Mouse (Mus musculus): ENCODE data around the gene Ednrb. TPM values are rescaled to one million over a fixed set of nuclear protein-coding genes. Genes with fewer than 3 reads are reported as not detected.

Gene Ednrb
- polyA plus RNA-seq, 1 experiment: not detected

- no peak overlapping the region; the same call in 1 of the 2 replicates for H3K27ac ChIP-seq (ENCODE audit: insufficient read depth, low read depth, low read length)
- WGBS: 45% methylated on average over 6 of the region's 6 CpGs
- H3K4me3 ChIP-seq (ENCODE audit: insufficient read depth, low read depth, low read length): no peak overlapping the region
- TF ChIP-seq CTCF (IDR thresholded peaks at IDR 0.05; ENCODE audit: insufficient read depth, low read depth, low read length) (no peak), POLR2A (IDR thresholded peaks at IDR 0.05; ENCODE audit: insufficient read depth, low read depth, low read length) (no peak)
- H3K4me1 ChIP-seq (ENCODE audit: control insufficient read depth, insufficient read depth, low read length): 0 out of 2 replicates have a peak, but pooled peaks cover 5% of the 10 kb centered on the region
These were observed 64.9 kb downstream of the Ednrb start for GRCm38 (mm10) chr14:103779276-103779675.

GRCm38 (mm10) chr14:103778533-103779151, 65.6 kb downstream of the Ednrb start:
- H3K4me1 ChIP-seq (ENCODE audit: control insufficient read depth, insufficient read depth, low read length): 0 out of 2 replicates have a peak, but pooled peaks cover 5% of the 10 kb centered on the region
- no peak overlapping the region for H3K4me3 ChIP-seq (ENCODE audit: insufficient read depth, low read depth, low read length)
- WGBS: 16% methylated on average over 13 of the region's 13 CpGs
- H3K27ac ChIP-seq (ENCODE audit: insufficient read depth, low read depth, low read length): no peak overlapping the region; the same call in 1 of the 2 replicates
- TF ChIP-seq POLR2A (IDR thresholded peaks at IDR 0.05; ENCODE audit: insufficient read depth, low read depth, low read length) (no peak), CTCF (IDR thresholded peaks at IDR 0.05; ENCODE audit: insufficient read depth, low read depth, low read length) (no peak)

GRCm38 (mm10) chr14:103778009-103778431, 66.2 kb downstream of the Ednrb start:
- TF ChIP-seq POLR2A (IDR thresholded peaks at IDR 0.05; ENCODE audit: insufficient read depth, low read depth, low read length) (no peak), CTCF (IDR thresholded peaks at IDR 0.05; ENCODE audit: insufficient read depth, low read depth, low read length) (no peak)
- WGBS: 15% methylated on average over 12 of the region's 12 CpGs
- Histone ChIP-seq H3K4me1 (ENCODE audit: control insufficient read depth, insufficient read depth, low read length) (0 out of 2 replicates have a peak, but pooled peaks cover 5% of the 10 kb centered on the region), H3K4me3 (ENCODE audit: insufficient read depth, low read depth, low read length) (no peak overlapping the region), H3K27ac (ENCODE audit: insufficient read depth, low read depth, low read length) (no peak overlapping the region)

- Histone ChIP-seq H3K4me1 (ENCODE audit: control insufficient read depth, insufficient read depth, low read length) (0 out of 2 replicates have a peak, but pooled peaks cover 5% of the 10 kb centered on the region), H3K4me3 (ENCODE audit: insufficient read depth, low read depth, low read length) (no peak overlapping the region), H3K27ac (ENCODE audit: insufficient read depth, low read depth, low read length) (no peak overlapping the region; the same call in 1 of the 2 replicates)
- WGBS: 76% methylated on average over 4 of the region's 4 CpGs
- TF ChIP-seq CTCF (IDR thresholded peaks at IDR 0.05; ENCODE audit: insufficient read depth, low read depth, low read length): no peak
- TF ChIP-seq POLR2A (IDR thresholded peaks at IDR 0.05; ENCODE audit: insufficient read depth, low read depth, low read length): no peak
These were observed 66.8 kb downstream of the Ednrb start for GRCm38 (mm10) chr14:103777386-103777785.

- H3K4me1 ChIP-seq (ENCODE audit: control insufficient read depth, insufficient read depth, low read length): no peaks in the 10 kb centered on the region
- H3K4me3 ChIP-seq (ENCODE audit: insufficient read depth, low read depth, low read length): no peak overlapping the region
- no peak for TF ChIP-seq POLR2A (IDR thresholded peaks at IDR 0.05; ENCODE audit: insufficient read depth, low read depth, low read length)
- no peak for TF ChIP-seq CTCF (IDR thresholded peaks at IDR 0.05; ENCODE audit: insufficient read depth, low read depth, low read length)
- H3K27ac ChIP-seq (ENCODE audit: insufficient read depth, low read depth, low read length): no peak overlapping the region
- 43% methylated on average over 9 of the region's 9 CpGs for WGBS
These were observed 74.6 kb downstream of the Ednrb start for GRCm38 (mm10) chr14:103769319-103770245.

- Histone ChIP-seq H3K4me1 (ENCODE audit: control insufficient read depth, insufficient read depth, low read length) (no peaks in the 10 kb centered on the region), H3K4me3 (ENCODE audit: insufficient read depth, low read depth, low read length) (no peak overlapping the region), H3K27ac (ENCODE audit: insufficient read depth, low read depth, low read length) (no peak overlapping the region)
- WGBS: 47% methylated on average over 6 of the region's 6 CpGs
- TF ChIP-seq CTCF (IDR thresholded peaks at IDR 0.05; ENCODE audit: insufficient read depth, low read depth, low read length): no peak
- no peak for TF ChIP-seq POLR2A (IDR thresholded peaks at IDR 0.05; ENCODE audit: insufficient read depth, low read depth, low read length)
These were observed 76.7 kb downstream of the Ednrb start for GRCm38 (mm10) chr14:103767488-103767887.

Other genes starting within 250 kb of the Ednrb start
- not detected in 2 replicates for gene Slain1, start 194.2 kb downstream of the Ednrb start, polyA plus RNA-seq (2012; ENCODE audit: insufficient read depth, insufficient read length, low replicate concordance, missing spikeins)